9 mouse cellular contexts compared by ENCODE assay signal in the genomic region with DNA sequence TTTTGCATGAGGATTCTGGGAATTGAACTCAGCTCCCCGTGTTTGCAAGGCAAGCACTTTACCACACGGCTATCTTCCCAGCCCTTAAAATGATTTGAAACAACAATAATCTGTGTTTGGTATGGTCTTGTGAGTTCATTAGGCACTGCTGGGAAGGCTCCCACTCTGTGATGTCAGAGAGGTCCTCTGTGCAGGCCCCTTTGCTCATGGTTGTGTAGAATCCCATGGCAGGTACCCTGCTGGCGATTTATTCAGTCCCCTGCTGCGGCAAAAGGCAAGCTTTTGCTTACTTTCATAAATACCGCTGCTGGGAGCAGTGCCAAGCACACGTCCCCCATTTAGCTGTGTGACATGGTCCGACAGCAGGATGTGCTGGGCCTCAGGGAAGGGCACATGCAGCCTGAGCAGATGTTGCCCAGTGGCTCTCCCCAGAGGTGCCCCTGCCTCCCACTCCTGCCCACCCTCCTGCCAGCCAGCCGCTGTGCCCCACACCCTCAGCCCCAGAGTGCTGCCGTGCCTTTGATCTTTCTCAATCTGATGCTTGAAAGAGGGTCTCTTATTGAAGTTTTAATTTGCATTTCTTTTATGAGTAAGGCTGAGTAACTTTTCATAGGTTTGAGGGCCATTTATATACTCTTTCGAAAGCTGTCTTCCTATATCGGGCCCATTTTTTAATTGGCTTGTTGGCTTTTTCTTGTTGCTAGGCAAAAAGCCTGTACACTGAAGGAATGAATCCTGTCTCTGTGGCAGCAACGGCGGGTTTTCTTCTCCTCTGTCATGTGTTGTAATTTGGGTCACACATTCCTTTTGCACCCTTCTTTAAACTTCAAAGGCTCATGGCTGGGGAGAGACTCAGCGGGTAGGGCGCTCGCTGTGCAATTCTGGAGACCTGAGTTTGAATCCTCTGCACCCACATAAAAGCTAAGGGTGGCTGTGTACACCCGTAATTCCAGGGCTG.
DNase-seq lines count a peak whose midpoint lies in the region; ATAC-seq and TF ChIP-seq lines count a peak whose summit lies in the region.
"Had no signal": no experiment of that assay in that cellular context is flagged by ENCODE, and none has a peak within 500 bp of the region (broad histone marks: within the 10 kb centered on the region; RNA-seq: fewer than 3 reads in every experiment).

No protein-coding gene starts in this region.

- H3K4me3 ChIP-seq in lung, adult 2 months (replicated peaks; ENCODE audit: extremely low read depth, low read depth, low read length): no peak overlapping the region
- H3K4me3 ChIP-seq in forebrain, embryonic 12.5 days (replicated peaks): no peak overlapping the region
- no peak overlapping the region for H3K4me3 ChIP-seq in limb, embryonic 14.5 days (replicated peaks; ENCODE audit: low read length)
- H3K4me3 ChIP-seq: heart, embryonic 15.5 days had no signal

- H3K4me2 ChIP-seq in forebrain, embryonic 12.5 days: peak overlapping the region; percentile 26
- H3K4me2 ChIP-seq in limb, embryonic 14.5 days (replicated peaks; ENCODE audit: low read depth, low read length, severe bottlenecking): no peak overlapping the region
- H3K4me2 ChIP-seq: heart, embryonic 15.5 days had no signal

- H3K9me3 ChIP-seq in forebrain, embryonic 12.5 days: no peaks in the 10 kb centered on the region
- H3K9me3 ChIP-seq in limb, embryonic 14.5 days (ENCODE audit: control insufficient read depth, low read length): no peaks in the 10 kb centered on the region
- H3K9me3 ChIP-seq: heart, embryonic 15.5 days had no signal

- DNase-seq in lung, postnatal 10 days: peak; percentile 26
- DNase-seq in lung, adult 2 months: no peak
- peak; percentile 41 for DNase-seq in limb, embryonic 14.5 days (ENCODE audit: low spot score)
- DNase-seq in thymus, postnatal 10 days (ENCODE audit: low spot score in 2 of 2): peak; percentile 29 to 30
- DNase-seq in urinary bladder, adult 2 months (ENCODE audit: low spot score): no peak
- no peak for DNase-seq in adrenal gland, postnatal 4 days (ENCODE audit: low spot score in 2 of 2)

- peak; percentile 91 for ATAC-seq in forebrain, embryonic 12.5 days (ENCODE audit: low FRiP score)
- peak; percentile 30; the same call in 1 of the 2 replicates for ATAC-seq in limb, embryonic 14.5 days (ENCODE audit: low FRiP score, low read depth)
- no peak for ATAC-seq in megakaryocyte-erythroid progenitor cell, adult 5-6 weeks (replicated peaks; ENCODE audit: low FRiP score, low TSS enrichment, poor library complexity, severe bottlenecking)

- no peak for TF ChIP-seq CTCF in lung, adult 2 months (IDR thresholded peaks at IDR 0.05; ENCODE audit: insufficient read depth, low read length)

- H3K27me3 ChIP-seq in forebrain, embryonic 12.5 days: peaks cover 70% of the 10 kb centered on the region
- no peaks in the 10 kb centered on the region for H3K27me3 ChIP-seq in limb, embryonic 14.5 days (ENCODE audit: control insufficient read depth, insufficient read depth, low read length)

- H3K4me1 ChIP-seq in lung, adult 2 months (ENCODE audit: control insufficient read depth, insufficient read depth, low read length): no peaks in the 10 kb centered on the region
- peaks cover 60% of the 10 kb centered on the region for H3K4me1 ChIP-seq in forebrain, embryonic 12.5 days
- H3K4me1 ChIP-seq in limb, embryonic 14.5 days (ENCODE audit: control insufficient read depth, insufficient read depth, low read length): peaks cover 11% of the 10 kb centered on the region

- 47% methylated on average over 17 of the region's 17 CpGs for WGBS in lung, adult 2 months
- 15% methylated on average over 17 of the region's 17 CpGs for WGBS in forebrain, embryonic 12.5 days
- WGBS in limb, embryonic 14.5 days: 24% methylated on average over 17 of the region's 17 CpGs

- TF ChIP-seq POLR2A in lung, adult 2 months (IDR thresholded peaks at IDR 0.05; ENCODE audit: borderline replicate concordance, extremely low read depth, low read depth, low read length): no peak
- no peak for TF ChIP-seq POLR2A in limb, embryonic 14.5 days (IDR thresholded peaks at IDR 0.05; ENCODE audit: borderline replicate concordance, extremely low read depth, insufficient read depth, insufficient read length)

- no peak overlapping the region for H3K9ac ChIP-seq in forebrain, embryonic 12.5 days
- H3K9ac ChIP-seq in limb, embryonic 14.5 days (ENCODE audit: low read depth, low read length, severe bottlenecking): no peak overlapping the region
- H3K9ac ChIP-seq: heart, embryonic 15.5 days had no signal

- H3K27ac ChIP-seq in forebrain, embryonic 12.5 days: peak overlapping the region; percentile 73
- no peak overlapping the region for H3K27ac ChIP-seq in limb, embryonic 14.5 days (replicated peaks; ENCODE audit: low read depth, low read length)
- H3K27ac ChIP-seq: heart, embryonic 15.5 days had no signal

- H3K36me3 ChIP-seq in forebrain, embryonic 12.5 days (replicated peaks): no peaks in the 10 kb centered on the region
- no peaks in the 10 kb centered on the region for H3K36me3 ChIP-seq in limb, embryonic 14.5 days (ENCODE audit: control insufficient read depth, insufficient read depth, low read length)
- H3K36me3 ChIP-seq: heart, embryonic 15.5 days had no signal

Comparison
In these comparisons a context has a peak if more than half of its experiments do, and no peak if none do; other contexts are left out.
1. DNase-seq: peak in lung, postnatal 10 days (single experiment), limb, embryonic 14.5 days (single experiment) and thymus, postnatal 10 days (2 of 2); none in lung, adult 2 months (single experiment), urinary bladder, adult 2 months (single experiment) and adrenal gland, postnatal 4 days (0 of 2).